Mouse (Mus musculus): ENCODE data around the gene Pfdn6. TPM values are rescaled to one million over a fixed set of nuclear protein-coding genes. Genes with fewer than 3 reads are reported as not detected.

Pfdn6 gene
- polyA plus RNA-seq, 1 experiment from 2014 or later: 171 TPM

DNA sequence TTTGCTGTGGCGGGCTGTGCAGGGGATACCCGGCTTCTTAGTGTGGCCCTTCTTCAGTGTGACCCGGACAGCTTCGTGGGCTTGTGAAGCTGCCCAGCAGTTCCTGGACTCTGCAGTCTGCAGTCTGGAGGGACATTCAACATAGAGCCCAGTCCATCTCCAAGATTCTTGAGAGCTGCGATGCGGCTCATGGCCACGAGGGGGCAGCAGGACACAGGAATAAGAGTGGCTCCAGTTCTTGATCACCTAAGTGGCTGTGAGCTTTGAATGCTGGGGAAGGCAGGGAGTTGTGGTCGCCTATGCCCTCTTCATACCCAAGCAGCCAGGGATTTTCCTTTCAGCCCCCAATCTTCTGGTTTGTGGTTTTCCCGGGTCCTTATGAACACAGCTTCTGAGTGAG is 28.3 kb upstream of the Pfdn6 start:
- Histone ChIP-seq H3K4me3 (replicated peaks) (no peak overlapping the region), H3K36me3 (peaks cover 29% of the 10 kb centered on the region), H3K27ac (no peak overlapping the region), H3K4me2 (no peak overlapping the region), H3K27me3 (peaks cover under 1% of the 10 kb centered on the region; the same call in 1 of the 2 replicates), H3K9me3 (replicated peaks) (no peaks in the 10 kb centered on the region), H3K4me1 (no peaks in the 10 kb centered on the region), H3K9ac (no peak overlapping the region)
- ATAC-seq (replicated peaks; ENCODE audit: low FRiP score): peak; percentile 63
- WGBS: 5% methylated on average over 9 of the region's 9 CpGs

DNA sequence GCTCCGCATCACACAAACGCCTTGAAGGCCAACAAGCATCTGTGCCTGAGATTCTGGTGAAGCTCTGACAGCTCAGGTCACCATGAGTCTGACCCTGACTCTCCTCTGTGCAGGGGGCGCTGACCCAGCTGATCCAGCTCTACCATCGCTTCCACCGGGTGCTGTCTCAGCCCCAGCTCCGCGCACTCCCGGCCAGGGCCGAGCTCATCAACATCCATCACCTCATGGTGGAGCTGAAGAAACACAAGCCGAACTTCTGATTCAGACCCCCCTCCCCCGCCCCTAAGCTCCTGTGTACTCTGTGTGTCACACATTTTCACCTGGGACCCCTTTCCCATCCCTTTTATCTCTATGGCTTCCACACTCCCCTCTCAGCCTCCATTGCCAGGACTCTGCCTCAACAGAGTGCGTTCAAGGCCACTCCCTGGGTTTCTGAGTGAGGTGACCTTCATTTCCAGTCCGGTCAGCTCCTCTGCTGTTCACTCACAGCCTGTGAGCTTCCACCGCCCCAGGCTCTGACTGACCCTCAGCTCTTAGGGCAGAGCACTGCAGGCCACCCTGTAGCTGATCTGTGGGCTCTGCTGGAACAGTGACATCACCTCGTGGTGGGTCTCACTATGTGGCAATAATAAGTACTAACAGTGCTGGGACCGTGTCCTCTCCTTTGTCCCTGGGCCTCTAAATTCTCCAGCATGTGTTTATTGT is 25.9 kb upstream of the Pfdn6 start:
- Histone ChIP-seq H3K4me2 (no peak overlapping the region), H3K4me1 (no peaks in the 10 kb centered on the region), H3K36me3 (peaks cover 53% of the 10 kb centered on the region), H3K27me3 (no peaks in the 10 kb centered on the region), H3K9me3 (replicated peaks) (no peaks in the 10 kb centered on the region), H3K27ac (no peak overlapping the region), H3K9ac (no peak overlapping the region), H3K4me3 (replicated peaks) (no peak overlapping the region)
- 88% methylated on average over 16 of the region's 16 CpGs for WGBS
- 0 out of 2 replicates have a peak, but pooled peaks have one; percentile 20 for ATAC-seq (replicated peaks; ENCODE audit: low FRiP score)

DNA sequence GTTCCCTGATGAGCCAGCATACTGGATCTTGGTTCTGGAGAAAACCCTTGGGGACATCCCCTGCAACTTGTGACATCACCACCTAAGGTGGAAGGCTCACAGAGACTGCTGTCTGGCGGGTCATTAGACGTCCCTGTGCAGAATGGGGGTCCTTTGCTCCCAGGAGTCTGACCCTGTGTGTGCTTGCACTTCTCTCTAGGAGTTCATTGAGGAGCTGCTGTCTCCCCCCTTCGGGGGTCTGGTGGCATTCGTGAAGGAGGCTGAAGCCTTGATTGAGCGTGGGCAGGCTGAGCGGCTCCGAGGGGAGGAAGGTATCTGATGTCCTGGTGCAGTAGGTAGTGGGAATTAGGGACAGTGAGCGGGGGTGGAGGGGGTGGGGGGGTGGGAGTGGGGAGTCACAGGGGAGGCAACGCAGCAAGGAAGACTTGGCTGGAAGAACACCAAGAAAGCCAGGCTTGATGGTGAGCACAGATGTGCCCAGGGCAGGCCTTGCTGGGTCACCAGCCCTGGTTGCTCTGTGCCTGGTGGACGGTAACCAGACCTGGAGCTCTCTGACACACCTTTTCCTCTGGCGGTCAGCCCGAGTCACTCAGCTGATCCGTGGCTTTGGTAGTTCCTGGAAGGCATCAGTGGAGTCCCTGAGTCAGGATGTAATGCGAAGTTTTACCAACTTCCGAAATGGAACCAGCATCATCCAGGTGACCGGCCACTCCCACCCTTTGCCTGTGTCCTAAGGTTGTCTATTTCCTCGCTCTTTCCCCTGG is 25.1 kb upstream of the Pfdn6 start:
- ATAC-seq (replicated peaks; ENCODE audit: low FRiP score): no peak
- Histone ChIP-seq H3K4me2 (no peak overlapping the region), H3K9ac (no peak overlapping the region), H3K4me3 (replicated peaks) (no peak overlapping the region), H3K4me1 (no peaks in the 10 kb centered on the region), H3K9me3 (replicated peaks) (no peaks in the 10 kb centered on the region), H3K27ac (no peak overlapping the region), H3K36me3 (peaks cover 60% of the 10 kb centered on the region), H3K27me3 (no peaks in the 10 kb centered on the region)
- 85% methylated on average over 17 of the region's 17 CpGs for WGBS

DNA sequence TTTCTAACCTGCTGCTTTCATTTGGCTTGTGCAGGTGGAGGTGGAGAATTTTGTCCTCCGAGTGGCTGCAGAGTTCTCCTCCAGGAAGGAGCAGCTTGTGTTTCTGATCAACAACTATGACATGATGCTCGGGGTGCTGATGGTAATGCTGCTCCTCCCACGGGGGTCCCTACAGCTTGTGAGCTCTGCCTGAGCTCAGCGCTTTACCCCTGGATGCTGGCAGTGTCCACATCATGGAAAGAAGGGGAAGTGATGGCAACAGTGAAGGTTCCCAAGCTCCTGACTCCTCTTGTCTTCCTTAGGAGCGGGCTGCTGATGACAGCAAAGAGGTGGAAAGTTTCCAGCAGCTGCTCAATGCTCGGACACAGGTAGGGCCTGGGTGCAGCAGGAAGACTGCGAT is 22.7 kb upstream of the Pfdn6 start:
- H3K4me2 ChIP-seq: no peak overlapping the region
- H3K27ac ChIP-seq: no peak overlapping the region
- H3K4me3 ChIP-seq (replicated peaks): no peak overlapping the region
- no peaks in the 10 kb centered on the region for H3K4me1 ChIP-seq
- ATAC-seq (replicated peaks; ENCODE audit: low FRiP score): no peak
- no peaks in the 10 kb centered on the region for H3K27me3 ChIP-seq
- no peak overlapping the region for H3K9ac ChIP-seq
- WGBS: 91% methylated on average over 7 of the region's 7 CpGs
- no peaks in the 10 kb centered on the region for H3K9me3 ChIP-seq (replicated peaks)
- peaks cover 84% of the 10 kb centered on the region for H3K36me3 ChIP-seq

DNA sequence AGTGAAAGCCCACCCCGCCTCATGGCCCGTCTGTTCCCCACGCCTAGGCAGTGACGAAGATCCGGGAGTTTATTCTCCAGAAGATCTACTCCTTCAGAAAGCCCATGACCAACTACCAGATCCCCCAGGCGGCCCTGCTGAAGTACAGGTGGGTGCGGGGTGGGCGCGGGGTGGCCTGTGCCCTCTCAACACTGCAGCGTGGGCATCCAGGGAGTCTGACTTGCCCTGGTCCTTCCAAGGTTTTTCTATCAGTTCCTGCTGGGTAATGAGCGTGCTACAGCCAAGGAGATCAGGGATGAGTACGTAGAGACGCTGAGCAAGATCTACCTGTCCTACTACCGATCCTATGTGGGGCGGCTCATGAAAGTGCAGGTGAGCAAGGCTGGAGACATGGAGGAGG is 19.8 kb upstream of the Pfdn6 start:
- ATAC-seq (replicated peaks; ENCODE audit: low FRiP score): no peak
- Histone ChIP-seq H3K4me2 (no peak overlapping the region), H3K9me3 (replicated peaks) (no peaks in the 10 kb centered on the region), H3K4me1 (peaks cover 8% of the 10 kb centered on the region), H3K36me3 (peaks cover 67% of the 10 kb centered on the region), H3K9ac (no peak overlapping the region), H3K27me3 (no peaks in the 10 kb centered on the region), H3K4me3 (replicated peaks) (no peak overlapping the region), H3K27ac (no peak overlapping the region)
- 96% methylated on average over 15 of the region's 15 CpGs for WGBS

DNA sequence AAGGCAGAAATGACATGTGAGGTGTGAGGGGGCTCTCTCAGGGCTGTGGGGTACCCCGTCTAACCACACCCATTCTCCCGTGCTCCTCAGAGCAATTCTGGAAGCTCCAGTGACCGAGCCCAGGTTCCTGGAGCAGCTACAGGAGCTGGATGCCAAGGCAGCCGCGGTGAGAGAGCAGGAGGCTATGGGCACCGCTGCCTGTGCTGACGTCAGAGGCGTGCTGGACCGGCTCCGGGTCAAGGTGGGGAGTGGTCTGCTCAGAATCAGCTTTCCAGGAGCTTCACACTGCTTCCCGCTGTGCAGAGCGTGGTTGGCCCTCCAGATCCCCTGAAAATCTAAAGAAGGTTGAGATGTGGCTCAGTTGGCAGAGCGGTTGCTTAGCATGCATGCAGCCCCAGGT is 19.0 kb upstream of the Pfdn6 start:
- H3K27ac ChIP-seq: no peak overlapping the region
- no peaks in the 10 kb centered on the region for H3K27me3 ChIP-seq
- no peak for ATAC-seq (replicated peaks; ENCODE audit: low FRiP score)
- H3K4me2 ChIP-seq: no peak overlapping the region
- H3K9me3 ChIP-seq (replicated peaks): no peaks in the 10 kb centered on the region
- no peak overlapping the region for H3K9ac ChIP-seq
- H3K4me1 ChIP-seq: peaks cover 14% of the 10 kb centered on the region
- H3K36me3 ChIP-seq: peaks cover 64% of the 10 kb centered on the region
- 93% methylated on average over 13 of the region's 13 CpGs for WGBS
- H3K4me3 ChIP-seq (replicated peaks): no peak overlapping the region

GRCm38 (mm10) chr17:33958451-33958850 is 18.3 kb upstream of the Pfdn6 start:
- WGBS: 96% methylated on average over 11 of the region's 11 CpGs
- H3K9ac ChIP-seq: no peak overlapping the region
- no peak overlapping the region for H3K4me2 ChIP-seq
- H3K27me3 ChIP-seq: no peaks in the 10 kb centered on the region
- no peak for ATAC-seq (replicated peaks; ENCODE audit: low FRiP score)
- no peak overlapping the region for H3K4me3 ChIP-seq (replicated peaks)
- no peak overlapping the region for H3K27ac ChIP-seq
- peaks cover 64% of the 10 kb centered on the region for H3K36me3 ChIP-seq
- no peaks in the 10 kb centered on the region for H3K9me3 ChIP-seq (replicated peaks)
- H3K4me1 ChIP-seq: peaks cover 21% of the 10 kb centered on the region

GRCm38 (mm10) chr17:33957493-33957892 is 17.4 kb upstream of the Pfdn6 start:
- Histone ChIP-seq H3K4me2 (no peak overlapping the region), H3K9ac (no peak overlapping the region), H3K27ac (no peak overlapping the region), H3K4me1 (peaks cover 30% of the 10 kb centered on the region), H3K27me3 (no peaks in the 10 kb centered on the region), H3K9me3 (replicated peaks) (no peaks in the 10 kb centered on the region), H3K36me3 (peaks cover 64% of the 10 kb centered on the region), H3K4me3 (replicated peaks) (no peak overlapping the region)
- ATAC-seq (replicated peaks; ENCODE audit: low FRiP score): no peak
- 91% methylated on average over 6 of the region's 6 CpGs for WGBS

- Histone ChIP-seq H3K4me3 (replicated peaks) (peak overlapping the region; percentile 75), H3K9ac (peak overlapping the region; percentile 84), H3K4me2 (peak overlapping the region; percentile 75), H3K27me3 (no peaks in the 10 kb centered on the region), H3K36me3 (peaks cover 63% of the 10 kb centered on the region), H3K4me1 (peaks cover 42% of the 10 kb centered on the region), H3K9me3 (replicated peaks) (no peaks in the 10 kb centered on the region), H3K27ac (peak overlapping the region; percentile 88)
- 6% methylated on average over 10 of the region's 10 CpGs for WGBS
- no peak for ATAC-seq (replicated peaks; ENCODE audit: low FRiP score)
Observed at GRCm38 (mm10) chr17:33956336-33956735, 16.2 kb upstream of the Pfdn6 start.

DNA sequence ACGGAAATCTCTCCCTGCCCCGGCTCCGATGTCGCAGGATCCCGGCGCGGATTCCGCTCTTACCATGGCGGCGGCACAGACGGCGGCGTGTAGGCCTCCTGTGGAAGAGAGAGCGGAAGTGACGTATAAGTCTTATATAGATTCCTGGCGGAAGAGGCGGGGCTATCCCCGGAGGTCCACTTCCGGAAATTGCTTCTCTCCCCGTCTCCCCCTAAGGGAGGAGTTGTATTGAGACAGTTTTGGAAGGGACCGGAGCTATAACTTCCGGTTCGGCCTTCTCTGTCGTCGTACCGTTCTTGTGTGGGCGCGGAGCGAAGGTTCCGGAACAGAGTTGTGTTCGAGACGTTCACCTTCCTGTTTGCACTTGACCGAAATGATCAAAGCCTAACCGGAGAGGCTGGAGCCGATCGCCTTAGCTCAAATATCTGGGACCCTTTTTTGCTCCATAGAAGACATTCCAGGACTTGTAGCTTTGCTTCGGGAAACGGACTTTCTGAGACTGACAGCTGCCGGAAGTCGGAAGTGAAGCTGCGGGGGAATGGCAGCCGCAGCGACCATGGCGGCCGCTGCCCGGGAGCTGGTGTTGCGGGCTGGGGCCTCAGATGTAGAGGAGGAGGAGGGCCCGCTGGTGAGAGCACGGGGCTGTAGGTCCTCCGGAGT is 15.5 kb upstream of the Pfdn6 start, which contains the start of the genes Vps52 and Rps18:
TSS of gene Vps52 (plus strand) at position 258 of the 660 bp plus-strand sequence.
TSS of gene Rps18 (minus strand) at position 447 of the 660 bp plus-strand sequence.
- under 1% methylated on average over 50 of the region's 50 CpGs for WGBS

GRCm38 (mm10) chr17:33954646-33955554 is 14.8 kb upstream of the Pfdn6 start:
- peaks cover 56% of the 10 kb centered on the region for H3K4me1 ChIP-seq
- H3K4me2 ChIP-seq: peak overlapping the region; percentile 86
- H3K9ac ChIP-seq: peak overlapping the region; percentile 89
- WGBS: under 1% methylated on average over 33 of the region's 33 CpGs
- peaks cover 54% of the 10 kb centered on the region for H3K36me3 ChIP-seq
- no peaks in the 10 kb centered on the region for H3K27me3 ChIP-seq
- no peaks in the 10 kb centered on the region for H3K9me3 ChIP-seq (replicated peaks)
- peak overlapping the region; percentile 94 for H3K27ac ChIP-seq
- H3K4me3 ChIP-seq (replicated peaks): peak overlapping the region; percentile 75
- no peak; the same call in 1 of the 2 replicates for ATAC-seq (replicated peaks; ENCODE audit: low FRiP score)

More for the DNA sequence above, 15.5 kb upstream of the Pfdn6 start, which contains the start of the genes Vps52 and Rps18:
- peak within 1 kb of the TSS; percentile 94 for H3K27ac ChIP-seq
- H3K9me3 ChIP-seq (replicated peaks): no peaks in the 10 kb centered on the region
- peak within 1 kb of the TSS; percentile 75 for H3K4me3 ChIP-seq (replicated peaks)
- H3K27me3 ChIP-seq: no peaks in the 10 kb centered on the region
- ATAC-seq (replicated peaks; ENCODE audit: low FRiP score): peak; percentile 78
- peaks cover 57% of the 10 kb centered on the region for H3K36me3 ChIP-seq
- peak within 1 kb of the TSS; percentile 86 for H3K4me2 ChIP-seq
- peaks cover 48% of the 10 kb centered on the region for H3K4me1 ChIP-seq
- peak within 1 kb of the TSS; percentile 89 for H3K9ac ChIP-seq

All from kidney, embryonic 15.5 days (tissue).